Mouse (Mus musculus): ENCODE results near the gene Zfp39.

DNA sequence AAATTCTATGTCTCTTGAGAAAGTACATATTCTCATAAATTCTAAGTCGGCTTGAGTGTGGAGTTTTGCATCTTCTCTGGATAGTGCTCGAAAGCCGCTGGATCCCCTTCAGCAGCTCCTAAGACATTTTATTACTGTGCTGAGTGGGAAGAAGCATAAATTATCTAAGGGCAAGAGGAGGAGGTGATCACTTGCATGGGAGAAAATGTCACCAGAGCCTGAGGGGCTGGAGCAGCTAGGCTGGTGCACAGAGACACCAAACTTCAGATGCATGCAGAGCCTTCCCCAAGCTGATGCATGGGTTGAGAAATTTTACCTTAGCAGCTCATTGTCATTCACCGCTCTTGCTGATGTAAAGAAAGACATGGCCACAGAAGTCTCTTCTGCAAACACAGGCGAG lies 40.1 kb upstream of the Zfp39 start:
- TF ChIP-seq EP300 (IDR thresholded peaks at IDR 0.05; ENCODE audit: low read length): no peak
- no peak for TF ChIP-seq RCOR1 (conservative IDR thresholded peaks at IDR 0.05; ENCODE audit: low read depth, low read length)
- no peak for TF ChIP-seq UBTF (IDR thresholded peaks at IDR 0.05; ENCODE audit: low read depth, low read length)
- TF ChIP-seq NELFE (IDR thresholded peaks at IDR 0.05; ENCODE audit: low read depth, low read length): no peak
- TF ChIP-seq ETS1 (conservative IDR thresholded peaks at IDR 0.05; ENCODE audit: low read depth, low read length): no peak
- no peak for TF ChIP-seq CTCF (conservative IDR thresholded peaks at IDR 0.05 in 1 of 2, IDR thresholded peaks at IDR 0.05 in 1 of 2; ENCODE audit: low read depth in 2 of 2, low read length in 2 of 2)
- TF ChIP-seq KAT2A (IDR thresholded peaks at IDR 0.05; ENCODE audit: insufficient replicate concordance, low read length): no peak
- no peak for TF ChIP-seq ZMIZ1 (IDR thresholded peaks at IDR 0.05; ENCODE audit: low read depth, low read length)
- no peak for TF ChIP-seq MAFK (IDR thresholded peaks at IDR 0.05; ENCODE audit: insufficient replicate concordance, low read length)
- no peak for TF ChIP-seq MEF2A (IDR thresholded peaks at IDR 0.05; ENCODE audit: borderline replicate concordance, low read depth, low read length)

Data from CH12.LX (cell line).